Mouse (Mus musculus) 3134 (cell line): ENCODE measurements around the gene Krt33a.

Experiments
- DNase-seq: peaks from one replicate; pipeline ENCODE4 v3.0.0-alpha.2; 2011; ENCODE audit warnings: low spot score; ENCODE audit not compliant: insufficient read length; ENCODE audit errors: extremely low read depth

The Krt33a gene

DNA sequence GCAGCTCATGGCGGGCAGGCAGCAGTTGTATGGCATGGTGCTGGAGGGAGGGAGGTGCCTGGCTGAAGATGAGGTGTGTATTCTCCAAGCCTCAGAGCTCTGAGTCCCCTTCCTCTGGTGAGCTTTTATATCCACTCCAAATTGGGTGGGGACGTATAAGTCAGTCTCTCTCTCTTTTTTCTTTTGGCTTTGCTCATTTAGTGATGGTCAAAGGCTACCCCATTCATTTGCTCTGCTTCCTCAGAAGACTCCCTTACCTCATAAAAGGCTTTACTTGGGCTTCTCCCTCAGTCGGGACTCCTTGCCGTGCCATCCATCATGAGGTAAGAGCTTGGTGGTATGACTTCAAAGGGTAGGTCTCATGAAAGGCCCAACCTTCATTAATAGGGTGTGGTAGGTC is at the start of gene Krt33a:
Gene Krt33a, minus strand, starts transcription at position 101 of the 400 bp plus-strand sequence.
- DNase-seq = no peak

DNA sequence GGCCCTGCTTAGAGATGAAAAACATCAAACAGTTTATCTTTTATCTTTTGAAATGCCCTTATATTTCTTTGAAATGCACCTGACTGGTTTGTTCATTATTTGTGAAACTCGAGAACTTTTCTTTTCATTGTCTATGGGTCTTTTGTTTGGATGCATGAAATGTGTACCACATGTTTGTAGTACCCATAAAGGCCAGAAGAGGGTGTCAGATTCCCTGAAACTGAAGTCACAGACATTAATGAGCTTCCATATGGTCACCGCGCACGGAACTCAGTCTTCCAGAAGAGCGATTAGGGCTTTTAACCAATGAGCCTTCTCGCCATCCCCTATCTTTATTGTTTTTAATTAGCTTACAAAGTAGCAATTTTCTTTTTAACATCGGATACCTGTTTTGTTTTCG is 42.9 kb upstream of the Krt33a start:
- DNase-seq = no peak

DNA sequence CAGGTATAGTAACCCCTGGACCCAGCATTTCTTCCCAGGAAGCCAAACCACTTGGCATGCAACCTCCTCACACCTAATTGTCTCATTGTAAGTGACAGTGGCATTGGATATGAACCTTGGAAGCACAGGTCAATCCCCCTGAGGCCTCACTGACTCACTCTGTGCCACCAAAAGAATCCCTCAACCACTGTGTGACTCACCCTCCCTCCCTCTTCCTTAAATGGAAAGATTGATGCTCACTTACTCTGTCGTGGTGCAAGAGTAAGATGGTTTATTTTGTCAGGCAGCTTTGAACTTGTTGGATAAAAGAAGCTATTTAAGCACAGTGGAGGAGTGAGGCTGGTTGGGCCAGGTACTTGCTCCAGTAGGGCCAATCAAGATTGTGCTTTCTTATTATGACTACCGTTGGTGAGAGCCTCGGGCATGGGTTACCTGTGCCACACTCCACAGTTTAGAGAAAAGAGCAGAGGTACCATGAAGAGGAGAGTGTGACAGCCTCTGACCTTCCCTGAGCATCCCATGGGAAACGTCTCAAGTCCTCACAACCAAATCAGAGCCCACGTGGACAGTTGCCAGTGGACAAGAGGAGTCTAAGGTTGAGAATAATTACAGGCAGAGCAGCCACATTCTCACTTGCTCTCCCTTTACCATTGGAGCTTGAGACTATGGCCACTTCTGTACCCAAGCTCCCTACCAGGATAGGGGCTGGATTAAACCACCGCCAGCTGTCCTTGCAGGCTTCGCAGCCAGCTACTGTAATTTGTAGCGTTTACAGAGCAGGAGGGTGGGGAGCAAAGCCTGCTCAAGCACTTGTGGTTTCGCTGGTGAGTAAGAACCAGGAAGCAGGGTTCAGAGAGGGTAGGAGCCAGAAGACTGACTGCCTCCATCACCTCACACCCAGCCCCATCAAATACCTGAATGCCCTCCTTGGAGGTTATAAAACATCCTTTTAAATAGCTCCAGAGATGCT is 40.0 kb upstream of the Krt33a start:
- DNase-seq = peak; percentile 79

DNA sequence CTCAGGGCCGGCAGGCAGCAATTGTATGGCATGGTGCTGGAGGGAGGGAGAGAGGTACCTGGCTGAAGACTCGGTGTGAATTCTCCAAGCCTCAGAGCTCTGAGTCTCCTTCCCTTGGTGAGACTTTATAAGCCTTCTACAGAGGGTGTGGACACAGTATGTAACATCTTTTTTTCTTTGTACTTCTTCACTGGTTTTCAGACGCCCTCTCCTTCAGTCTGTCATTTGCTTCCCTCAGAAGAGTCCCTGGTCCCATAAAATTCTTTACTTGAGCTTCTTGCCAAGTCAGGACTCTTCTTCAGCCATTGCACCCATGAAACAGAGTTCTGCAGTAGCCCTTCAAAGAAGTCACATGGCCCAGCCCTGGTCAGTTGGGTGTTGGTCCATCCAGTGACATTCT is 34.4 kb upstream of the Krt33a start, which contains the start of gene Krt31:
Gene Krt31, minus strand, starts transcription at position 101 of the 400 bp plus-strand sequence.
- no peak for DNase-seq

DNA sequence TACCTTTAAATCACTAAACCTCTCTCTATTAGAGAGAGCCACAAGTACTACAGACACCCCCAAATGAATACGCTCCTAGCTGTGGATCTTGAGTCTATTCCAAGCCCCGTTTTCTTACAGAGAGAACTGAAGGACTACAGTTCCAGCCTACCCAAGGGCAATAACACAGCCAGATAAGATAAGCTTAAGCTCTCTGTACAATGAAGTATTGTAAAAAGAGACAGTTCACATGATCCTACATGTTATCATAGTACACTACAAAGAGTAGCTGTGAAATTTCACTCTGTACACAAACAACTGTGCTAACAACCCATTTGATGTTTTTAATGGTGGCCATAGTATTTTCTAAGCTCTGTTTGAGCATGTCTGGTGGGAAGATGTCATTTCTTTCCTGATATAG is 31.2 kb upstream of the Krt33a start:
- no peak for DNase-seq

DNA sequence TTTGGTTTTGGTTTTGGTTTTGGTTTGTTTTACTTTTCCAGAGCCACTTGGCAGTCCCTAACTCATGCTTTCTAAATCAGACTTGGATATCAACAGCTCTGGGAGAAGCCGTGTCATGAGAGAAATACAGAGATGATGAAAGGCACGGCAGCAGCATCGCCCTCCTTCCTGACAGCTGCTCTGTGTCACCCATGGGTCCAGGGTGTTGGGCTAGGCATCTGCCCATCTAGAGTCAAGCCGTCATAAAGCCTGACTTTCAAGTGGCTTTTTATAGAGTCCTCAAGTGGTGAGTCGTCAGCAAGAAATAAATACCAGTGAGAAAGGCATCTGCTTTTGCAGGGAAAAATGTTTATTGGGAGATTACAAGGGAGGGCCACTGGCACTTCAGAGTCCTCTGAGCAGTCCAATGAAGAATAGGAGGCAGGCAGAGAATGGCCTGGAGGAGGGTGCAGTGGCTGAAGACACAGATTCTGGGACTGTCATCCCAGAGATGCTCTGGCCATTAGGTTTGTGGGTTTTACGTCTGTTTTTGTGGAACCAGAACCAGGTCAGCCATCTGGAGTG is 30.4 kb upstream of the Krt33a start:
- peak; percentile 21 for DNase-seq

DNA sequence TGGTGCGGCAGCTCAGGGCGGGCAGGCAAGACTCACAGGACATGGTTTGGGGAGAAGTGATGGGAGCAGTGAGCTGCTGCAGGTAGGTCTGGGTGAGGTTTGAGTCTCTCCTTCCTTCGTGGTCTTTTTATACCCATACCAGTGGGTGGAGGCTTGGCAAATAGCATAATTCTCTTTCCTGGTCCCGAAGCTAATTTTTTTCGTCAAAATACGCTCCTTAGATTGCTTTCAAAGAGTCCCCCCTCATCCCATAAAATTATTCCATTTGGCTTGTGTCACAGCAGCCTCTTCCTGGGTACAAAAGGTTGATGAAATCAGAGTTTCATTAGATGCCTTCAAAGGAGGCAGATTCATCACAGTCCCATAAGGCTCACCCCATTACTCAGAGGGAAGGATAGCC is 25.4 kb upstream of the Krt33a start, which contains the start of gene Krt34:
Gene Krt34, minus strand, starts transcription at position 101 of the 400 bp plus-strand sequence.
- no peak for DNase-seq

DNA sequence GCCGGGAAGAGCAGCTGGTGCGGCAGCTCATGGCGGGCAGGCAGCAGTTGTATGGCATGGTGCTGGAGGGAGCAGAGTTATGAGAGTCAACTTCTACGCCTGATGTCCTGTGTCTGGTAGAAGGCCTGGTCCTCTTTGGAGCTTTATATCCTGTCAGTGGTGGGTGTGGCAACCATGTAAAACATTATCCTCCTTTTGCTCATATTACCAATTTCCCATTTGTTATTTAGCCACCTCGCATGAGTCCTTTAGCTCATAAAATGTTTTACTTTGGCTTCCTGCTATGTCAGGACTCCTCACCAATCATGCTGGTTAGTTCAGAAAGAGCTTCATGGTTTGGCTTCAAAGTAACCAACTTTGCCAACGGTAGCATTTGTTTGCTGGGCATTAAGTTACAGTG is 13.8 kb upstream of the Krt33a start, which contains the start of gene Krt33b:
Gene Krt33b, minus strand, starts transcription at position 101 of the 400 bp plus-strand sequence.
- DNase-seq = no peak

DNA sequence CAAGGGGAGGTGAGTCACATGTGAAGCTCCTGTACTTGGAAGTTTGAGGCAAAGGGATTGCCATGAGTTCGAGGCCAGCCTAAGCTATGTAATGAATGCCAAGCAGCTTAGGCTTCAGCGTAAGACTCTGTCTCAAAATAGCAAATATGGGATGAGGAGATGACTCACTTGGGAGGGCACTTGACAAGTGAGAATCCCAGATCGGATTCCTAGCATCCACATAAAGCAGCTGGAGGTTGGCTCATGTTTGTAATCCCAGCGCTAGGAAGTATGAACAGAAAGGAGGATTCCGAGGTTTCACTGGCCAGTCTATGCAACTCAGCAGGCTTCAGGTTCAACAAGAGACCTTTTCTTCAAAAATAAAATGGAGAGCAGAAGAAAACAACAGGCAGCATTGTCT is 5.4 kb upstream of the Krt33a start:
- no peak for DNase-seq

DNA sequence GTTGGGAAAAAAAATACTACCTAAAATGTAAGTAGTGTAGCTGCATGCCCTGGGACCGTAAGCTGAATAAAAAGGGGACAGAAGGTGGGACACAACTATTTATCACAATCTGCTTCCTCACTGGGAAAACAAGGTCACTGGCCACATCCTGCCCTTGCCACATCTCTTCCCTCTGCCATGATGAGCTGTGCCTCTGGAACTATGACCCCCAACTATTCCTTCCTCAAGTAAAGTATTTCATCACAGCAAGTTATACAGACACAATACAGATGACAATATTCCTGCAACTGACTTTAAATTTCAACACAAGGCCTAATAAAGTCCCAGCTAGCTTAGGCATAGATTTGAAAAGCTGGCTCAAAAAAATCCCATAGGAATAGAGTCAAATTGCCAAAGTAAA is 3.5 kb upstream of the Krt33a start:
- no peak for DNase-seq

DNA sequence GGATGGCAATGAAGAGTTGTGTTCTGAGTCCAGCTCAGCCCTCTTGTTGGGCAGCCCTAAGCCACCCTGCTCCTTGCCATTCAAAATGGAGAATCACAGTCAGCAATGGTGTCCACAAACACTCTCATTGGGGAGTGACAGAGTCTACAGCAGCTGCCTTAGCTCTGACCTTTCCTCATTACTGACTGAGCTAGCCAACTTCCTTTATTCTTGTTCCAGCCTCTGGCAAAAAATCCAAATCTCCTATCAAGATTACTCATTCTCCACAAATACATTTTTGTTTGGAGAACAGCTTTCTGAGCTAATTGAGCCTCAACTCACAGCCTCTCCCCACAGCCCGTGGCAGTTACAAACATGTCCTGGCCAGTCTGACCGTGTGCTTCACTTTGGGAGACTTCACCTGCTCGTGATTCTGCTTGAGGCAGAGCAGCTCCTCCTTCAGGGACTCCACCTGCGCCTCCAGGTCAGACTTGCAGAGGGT is 2.3 kb downstream of the Krt33a start:
- no peak for DNase-seq

DNA sequence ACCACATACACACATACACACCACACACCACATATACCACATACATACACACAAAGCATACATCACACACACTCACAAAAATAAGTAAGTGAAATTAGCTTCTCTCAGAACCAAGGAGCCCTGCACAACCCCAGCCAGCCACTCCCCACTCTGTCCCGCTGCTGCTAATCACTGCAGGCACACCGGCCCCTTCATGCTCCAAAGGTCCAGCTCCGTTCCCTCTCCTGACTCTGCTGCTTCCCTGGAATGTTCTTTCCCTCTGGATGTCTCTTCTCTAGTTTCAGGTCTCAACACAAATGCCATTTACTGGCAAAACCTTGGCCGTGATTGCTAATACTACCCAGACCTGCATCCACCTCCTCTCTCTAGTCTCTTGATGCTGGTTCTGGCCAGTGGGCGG is 5.3 kb downstream of the Krt33a start:
- no peak for DNase-seq

DNA sequence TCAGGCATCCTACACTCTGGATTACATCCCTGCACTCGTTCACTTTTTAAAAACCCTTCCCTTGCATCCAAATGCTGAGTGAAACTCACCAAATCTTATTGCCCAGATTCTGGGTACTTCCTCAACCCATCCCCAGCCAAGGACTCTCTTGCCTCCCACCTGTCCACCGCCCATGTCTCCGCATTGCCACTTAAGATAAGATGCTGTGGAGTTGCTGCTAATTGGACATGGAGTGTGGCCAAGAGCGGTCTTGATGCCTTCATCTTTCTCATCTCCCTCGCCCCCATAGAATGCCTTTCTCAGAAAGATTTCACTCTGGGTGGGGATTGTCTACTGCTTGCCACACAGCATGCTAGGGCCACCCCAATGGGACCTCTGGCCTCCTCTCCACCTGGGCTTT is 7.7 kb downstream of the Krt33a start:
- no peak for DNase-seq

DNA sequence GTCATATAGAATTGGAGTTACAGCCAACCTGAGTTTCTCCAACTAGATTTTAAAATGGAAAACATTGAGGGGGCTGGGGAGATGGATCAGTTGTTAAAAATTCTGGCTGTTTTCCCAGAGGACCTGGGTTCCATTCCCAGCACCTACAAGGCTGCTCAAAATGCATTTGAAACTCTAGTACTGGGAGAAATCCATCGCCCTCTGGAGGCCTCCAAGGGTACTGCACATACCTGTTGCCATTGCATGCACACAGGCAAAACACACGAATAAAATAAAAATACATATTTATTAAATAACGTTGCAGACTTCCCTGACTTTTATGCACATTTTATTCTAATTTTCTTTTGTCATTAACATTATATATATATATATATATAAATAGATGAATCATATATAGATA is 9.4 kb downstream of the Krt33a start:
- no peak for DNase-seq

DNA sequence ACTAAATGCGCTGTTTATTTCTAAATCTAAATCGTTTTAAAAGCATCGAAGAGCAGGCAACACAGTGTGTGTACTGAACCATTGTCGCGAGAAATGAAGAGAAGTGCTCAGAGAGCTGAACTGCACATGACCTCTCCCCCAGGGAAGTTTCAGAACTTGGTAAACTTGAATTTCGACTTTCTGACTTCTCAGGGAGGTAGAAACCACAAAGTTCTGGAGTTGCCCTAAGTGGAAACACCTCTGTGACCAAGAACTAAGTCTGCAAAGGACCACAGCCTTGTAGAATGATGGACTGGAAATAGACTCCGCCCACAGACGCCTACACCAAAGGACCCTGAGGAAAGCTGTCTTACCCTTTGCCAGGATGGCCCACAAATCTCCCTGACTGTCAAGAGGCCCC is 10.1 kb downstream of the Krt33a start:
- DNase-seq = no peak

DNA sequence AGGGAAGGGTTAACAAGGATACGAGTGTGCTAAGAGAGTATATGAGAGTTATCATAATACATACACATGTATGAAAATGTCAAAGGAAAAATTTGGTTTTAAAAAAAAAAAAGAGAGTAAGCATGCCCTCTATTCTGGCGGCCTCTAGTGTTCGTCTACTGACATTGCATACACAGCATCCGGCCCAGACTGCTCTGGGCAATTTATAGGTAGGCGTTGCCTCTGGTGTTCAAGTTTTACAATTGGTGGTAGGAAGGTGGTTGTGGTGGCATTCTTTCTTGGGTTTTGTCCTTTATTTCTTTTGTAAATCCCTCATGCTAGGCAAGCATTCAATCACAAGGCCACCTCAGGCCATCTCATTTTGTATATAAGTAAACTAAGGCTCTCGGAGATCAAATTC is 11.2 kb downstream of the Krt33a start:
- no peak for DNase-seq

DNA sequence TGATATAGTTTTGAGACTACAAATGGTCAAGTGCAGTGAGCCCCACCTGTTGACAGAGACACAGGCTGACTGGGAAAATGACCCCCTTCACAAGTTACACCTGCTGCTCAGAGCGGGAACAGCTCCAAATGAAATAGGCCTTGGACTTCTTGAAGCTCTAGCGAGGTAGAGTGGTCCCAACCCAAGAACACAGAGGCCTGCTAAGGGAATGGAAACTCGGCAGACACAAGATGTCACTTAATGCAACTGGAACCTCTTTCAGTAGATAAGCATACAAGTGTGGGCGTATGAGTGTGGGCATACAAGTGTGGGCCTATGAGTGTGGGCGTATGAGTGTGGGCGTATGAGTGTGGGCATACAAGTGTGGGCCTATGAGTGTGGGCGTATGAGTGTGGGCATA is 16.9 kb downstream of the Krt33a start:
- no peak for DNase-seq

DNA sequence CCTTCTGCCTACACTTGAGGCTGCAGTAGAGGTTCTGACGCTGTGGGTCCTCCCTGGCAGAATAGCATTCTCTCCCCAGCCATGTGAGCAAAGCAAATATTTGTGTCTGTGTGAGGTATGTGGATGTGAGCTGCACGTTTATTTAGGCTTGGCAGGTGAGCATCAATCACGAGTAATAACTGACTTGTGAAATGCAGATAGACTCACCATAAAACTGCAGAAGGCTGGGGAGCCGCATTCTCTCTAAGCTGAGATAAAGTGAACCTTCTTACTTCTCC is 21.7 kb downstream of the Krt33a start:
- no peak for DNase-seq

DNA sequence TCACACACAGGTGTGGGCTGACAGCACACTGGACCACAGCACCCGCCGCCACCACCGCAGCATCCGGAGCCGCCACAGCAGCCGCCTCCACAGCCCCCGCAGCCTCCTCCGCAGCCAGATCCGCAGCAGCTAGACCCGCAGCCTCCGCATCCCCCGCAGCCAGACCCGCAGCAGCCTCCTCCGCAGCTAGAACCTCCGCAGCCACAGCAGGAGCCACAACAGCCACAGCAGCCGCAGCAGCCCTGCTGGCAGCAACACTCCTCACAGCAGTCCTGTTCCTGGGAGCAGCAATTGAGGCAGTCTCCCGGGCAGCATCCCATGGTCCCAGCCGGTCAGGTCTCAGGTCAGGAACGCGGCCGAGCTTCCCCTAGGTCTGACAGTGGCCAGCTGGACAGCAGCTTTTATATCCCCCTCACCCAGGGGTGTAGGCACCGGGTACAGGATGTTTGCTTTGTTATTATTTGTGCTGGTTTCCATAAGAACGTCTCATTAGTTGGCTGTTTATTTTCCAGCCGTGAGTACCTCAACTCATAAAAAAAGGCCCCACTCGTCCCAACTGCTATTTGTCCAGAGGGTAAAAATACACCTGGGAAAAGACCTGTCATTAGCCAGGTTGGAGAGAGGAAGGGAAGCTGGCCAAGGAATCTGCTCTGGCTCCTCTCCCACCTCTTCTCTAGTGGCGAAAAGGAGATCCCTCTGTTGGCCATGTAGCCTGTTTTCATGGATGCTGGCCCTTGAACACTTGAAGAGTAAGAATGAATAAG is 22.2 kb downstream of the Krt33a start, which contains the start of gene Krtap17-1:
Gene Krtap17-1, minus strand, starts transcription at position 375 of the 764 bp plus-strand sequence.
- no peak for DNase-seq

DNA sequence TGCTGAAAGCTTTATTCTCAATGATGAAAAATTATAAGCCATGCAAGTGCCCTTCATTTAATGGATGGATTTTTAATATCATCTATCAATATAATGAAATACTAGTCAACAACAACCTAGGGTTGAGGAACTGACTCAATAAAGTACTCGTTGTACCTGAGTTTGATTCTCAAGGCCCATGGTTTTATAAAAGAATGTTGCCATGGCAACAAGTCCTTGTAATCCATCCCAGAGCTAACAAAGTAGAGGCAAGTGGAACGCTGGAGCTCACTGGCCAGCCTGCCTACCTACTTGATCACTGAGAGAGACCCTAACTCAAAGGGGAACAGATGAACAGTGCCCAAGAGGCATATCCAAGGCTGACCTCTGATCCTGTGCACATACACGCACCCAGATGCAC is 25.4 kb downstream of the Krt33a start:
- no peak for DNase-seq

DNA sequence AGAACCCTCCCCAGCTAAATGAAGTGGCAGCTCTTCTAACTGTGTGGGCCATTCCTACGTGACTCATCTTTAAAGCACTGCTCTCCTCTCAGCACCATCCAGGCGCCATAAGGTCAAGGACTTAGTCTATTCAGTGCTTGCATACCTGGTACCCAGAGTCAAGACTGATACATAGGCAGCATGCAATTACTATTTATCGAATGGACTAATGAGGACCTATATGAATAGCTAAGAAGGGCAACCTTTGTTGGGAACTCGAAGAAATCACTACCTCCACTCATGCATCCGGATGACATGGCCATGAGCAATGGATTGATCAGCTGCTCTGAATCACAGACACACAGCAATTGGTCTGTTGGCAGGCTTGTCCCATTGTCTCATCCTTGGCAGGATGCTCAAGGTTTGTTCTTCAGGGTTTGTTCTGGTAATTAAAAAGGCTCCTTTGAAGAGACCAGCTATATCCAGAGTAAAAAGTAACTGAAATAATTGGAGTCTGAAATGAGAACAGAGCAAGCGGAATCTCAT is 26.1 kb downstream of the Krt33a start:
- no peak for DNase-seq
